Mouse (Mus musculus) urinary bladder, adult 18-20 months (tissue): Measurements from ENCODE around the gene Mlx.

Experiments used
- DNase-seq, 2 experiments: peaks; one replicate each; pipeline ENCODE4 v3.0.0; 2022; ENCODE audit warnings: low spot score in 2 of 2, mixed read lengths in 2 of 2

Gene Mlx

GRCm38 (mm10) chr11:101065002-101065401 is 22.1 kb upstream of the Mlx start:
- DNase-seq: no peak

- peak; percentile 68 to 69 for DNase-seq
These were observed 20.3 kb upstream of the Mlx start for GRCm38 (mm10) chr11:101066549-101067412.

GRCm38 (mm10) chr11:101069391-101070188 is 17.5 kb upstream of the Mlx start, which contains the start of gene Naglu:
Gene Naglu (plus strand): TSS chr11:101070012.
- DNase-seq: peak; percentile 91 to 92

GRCm38 (mm10) chr11:101070189-101070527 is 16.9 kb upstream of the Mlx start:
- DNase-seq: no peak

- DNase-seq: no peak
These were observed 16.1 kb upstream of the Mlx start for GRCm38 (mm10) chr11:101070987-101071386.

GRCm38 (mm10) chr11:101071810-101072428 is 15.2 kb upstream of the Mlx start:
- DNase-seq: no peak

- no peak for DNase-seq
These were observed 9.0 kb upstream of the Mlx start, which contains the start of gene Hsd17b1 for GRCm38 (mm10) chr11:101078121-101078520. Gene Hsd17b1 (plus strand): TSS chr11:101078411.

- no peak for DNase-seq
These were observed 7.3 kb upstream of the Mlx start for GRCm38 (mm10) chr11:101079746-101080145.

- no peak for DNase-seq
These were observed 6.7 kb upstream of the Mlx start for GRCm38 (mm10) chr11:101080421-101080820.

GRCm38 (mm10) chr11:101081659-101082058 is 5.4 kb upstream of the Mlx start:
- no peak for DNase-seq

- peak; percentile 76 to 81 for DNase-seq
These were observed 4.6 kb upstream of the Mlx start, which contains the start of gene Coasy for GRCm38 (mm10) chr11:101082208-101083082. Gene Coasy (plus strand): TSS chr11:101082565.

- DNase-seq: no peak
These were observed 3.9 kb upstream of the Mlx start for GRCm38 (mm10) chr11:101083083-101083697.

- DNase-seq: no peak
These were observed 2.8 kb upstream of the Mlx start for GRCm38 (mm10) chr11:101084246-101084645.

- DNase-seq: no peak
These were observed 2.3 kb upstream of the Mlx start for GRCm38 (mm10) chr11:101084811-101085210.

GRCm38 (mm10) chr11:101085617-101086322 is 1.3 kb upstream of the Mlx start:
- no peak for DNase-seq

- no peak for DNase-seq
These were observed 778 bp upstream of the Mlx start for GRCm38 (mm10) chr11:101086323-101086674.

- no peak for DNase-seq
These were observed 592 bp downstream of the Mlx start for GRCm38 (mm10) chr11:101087682-101088055.

GRCm38 (mm10) chr11:101089931-101090330 is 2.9 kb downstream of the Mlx start:
- DNase-seq: no peak

GRCm38 (mm10) chr11:101094930-101095313 is 7.8 kb downstream of the Mlx start:
- no peak for DNase-seq

GRCm38 (mm10) chr11:101095314-101096024 is 8.4 kb downstream of the Mlx start, which contains the start of gene Psmc3ip:
Gene Psmc3ip (minus strand): TSS chr11:101095436.
- DNase-seq: peak; percentile 89 to 91
